Mouse (Mus musculus) neural tube, embryonic 14.5 days (tissue): ENCODE results near the gene Zbp1. TPM values are rescaled to one million over a fixed set of nuclear protein-coding genes. Genes with fewer than 3 reads are reported as not detected.

ENCODE experiments used
- ATAC-seq: fragments of 200-750 bp; cut with Nextera tagmentation; 2 replicates; pipeline ENCODE4 v1.8.0; 2017; ENCODE audit warnings: low read depth, mild to moderate bottlenecking, moderate TSS enrichment, moderate library complexity
- H3K27ac ChIP-seq: fragments of 300-500 bp; sonication (generic); 2 replicates; pipeline ENCODE4 v1.5.1; 2014; ENCODE audit warnings: low read depth, mild to moderate bottlenecking, control low read depth, low read length, moderate library complexity, mixed read lengths
- H3K27me3 ChIP-seq: fragments of 300-500 bp; sonication (generic); 2 replicates; pipeline ENCODE4 v1.6.1; 2014; ENCODE audit warnings: low read length; ENCODE audit not compliant: control insufficient read depth, insufficient read depth
- H3K36me3 ChIP-seq: fragments of 300-500 bp; sonication (generic); 2 replicates; pipeline ENCODE4 v1.6.1; 2014; ENCODE audit warnings: low read length, mixed read lengths; ENCODE audit not compliant: control insufficient read depth, insufficient read depth
- H3K4me1 ChIP-seq: fragments of 300-500 bp; sonication (generic); 2 replicates; pipeline ENCODE4 v1.6.1; 2014; ENCODE audit warnings: low read length; ENCODE audit not compliant: control insufficient read depth, insufficient read depth
- H3K4me2 ChIP-seq: fragments of 300-500 bp; sonication (generic); 2 replicates; pipeline ENCODE4 v1.6.1; 2014; ENCODE audit warnings: mild to moderate bottlenecking, low read depth, low read length, control low read depth
- H3K4me3 ChIP-seq: fragments of 300-500 bp; sonication (generic); 2 replicates; pipeline ENCODE4 v1.5.1; 2014; ENCODE audit warnings: low read depth, low read length, control low read depth, mixed read lengths
- H3K9ac ChIP-seq: fragments of 300-500 bp; sonication (generic); replicated peaks from 2 replicates; pipeline ENCODE4 v1.6.1; 2014; ENCODE audit warnings: low read depth, mild to moderate bottlenecking, control low read depth, low read length, mixed read lengths
- H3K9me3 ChIP-seq: fragments of 300-500 bp; sonication (generic); 2 replicates; pipeline ENCODE4 v1.6.1; 2016; ENCODE audit warnings: low read length; ENCODE audit not compliant: control insufficient read depth
- WGBS: fragments of 180-500 bp; shearing (Covaris S2); extraction: QIAGEN DNeasy Blood & Tissue Kit; methylation state at CpG from one replicate; pipeline ENCODE4 v1.1.7; 2014; 5-methylcytosine and 5-hydroxymethylcytosine counted together
- polyA plus RNA-seq: library from polyadenylated mRNA; unstranded; fragments of >200 nt; fragmentation: Nextera tagmentation; extraction: Ambion mirVana; gene quantifications from 2 replicates; pipeline ENCODE4 v1.2.1, GENCODE M21; 2014

The Zbp1 gene
- polyA plus RNA-seq, 1 experiment from 2014 or later = 0.12 TPM

GRCm38 (mm10) chr2:173235435-173236332, 17.0 kb upstream of the Zbp1 start:
- H3K4me2 ChIP-seq = no peak overlapping the region
- no peaks in the 10 kb centered on the region for H3K27me3 ChIP-seq
- peaks cover 28% of the 10 kb centered on the region for H3K4me1 ChIP-seq
- ATAC-seq = peak; percentile 41; the same call in 1 of the 2 replicates
- H3K27ac ChIP-seq = no peak overlapping the region; the same call in 1 of the 2 replicates
- H3K9me3 ChIP-seq = no peaks in the 10 kb centered on the region
- WGBS = 50% methylated on average over 8 of the region's 8 CpGs
- H3K9ac ChIP-seq = no peak overlapping the region
- no peaks in the 10 kb centered on the region for H3K36me3 ChIP-seq
- no peak overlapping the region for H3K4me3 ChIP-seq

DNA sequence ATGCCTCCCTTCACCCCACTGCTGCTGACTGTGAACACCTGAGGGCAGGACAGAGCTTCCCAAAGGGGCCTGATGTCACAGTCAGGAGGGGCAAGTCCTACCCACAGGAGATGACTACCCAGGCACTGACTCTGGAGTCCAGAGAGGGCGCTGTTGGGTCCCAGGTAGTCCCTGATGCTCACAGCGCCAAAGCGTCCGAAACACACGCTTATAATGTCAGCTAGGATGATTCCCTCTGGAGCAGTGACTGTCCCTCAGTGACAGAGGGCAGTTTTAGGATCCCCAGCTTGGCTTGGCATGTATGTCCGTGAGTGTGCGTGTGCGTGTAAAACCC, 14.0 kb upstream of the Zbp1 start:
- H3K27me3 ChIP-seq = no peaks in the 10 kb centered on the region
- no peak overlapping the region for H3K4me3 ChIP-seq
- H3K9ac ChIP-seq = no peak overlapping the region
- H3K4me2 ChIP-seq = no peak overlapping the region
- WGBS = 75% methylated on average over 8 of the region's 8 CpGs
- no peaks in the 10 kb centered on the region for H3K9me3 ChIP-seq
- H3K4me1 ChIP-seq = peaks cover 16% of the 10 kb centered on the region; the same call in 1 of the 2 replicates
- peaks cover 4% of the 10 kb centered on the region; the same call in 1 of the 2 replicates for H3K36me3 ChIP-seq
- ATAC-seq = no peak
- H3K27ac ChIP-seq = no peak overlapping the region

DNA sequence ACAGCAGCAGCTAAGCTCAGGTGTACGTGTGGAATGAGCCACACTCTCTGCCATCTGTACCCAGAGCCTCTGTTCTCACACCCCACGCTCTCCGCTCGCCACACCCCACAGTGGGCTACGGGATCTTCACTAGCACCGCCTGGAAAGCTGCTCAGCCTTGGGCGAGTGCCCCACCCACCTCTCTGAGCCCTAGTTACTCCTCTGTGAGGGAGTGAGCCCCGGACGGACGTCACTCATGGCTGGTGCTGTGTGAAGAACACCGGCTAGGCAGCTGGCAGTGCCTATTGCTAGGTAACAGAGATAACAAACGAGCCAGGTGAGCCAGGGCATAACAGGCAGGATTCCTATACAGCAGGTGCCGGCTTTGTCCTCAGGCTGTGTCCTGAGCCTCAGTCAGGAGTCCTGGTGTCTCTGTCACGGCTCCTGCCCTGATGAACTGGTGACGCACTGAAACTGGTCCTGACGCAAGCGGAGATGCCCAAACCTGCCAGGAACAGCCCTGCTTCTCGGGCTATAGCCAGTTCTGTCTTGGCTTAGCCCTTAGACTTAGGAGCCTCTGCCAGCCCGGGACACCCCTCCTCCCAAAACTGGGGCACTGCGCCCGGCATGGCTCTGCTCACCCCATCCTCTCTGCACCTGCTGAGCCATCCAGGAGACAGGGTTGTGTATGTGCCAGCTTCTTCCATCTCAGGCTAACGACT, 13.5 kb upstream of the Zbp1 start:
- peaks cover 6% of the 10 kb centered on the region; the same call in 1 of the 2 replicates for H3K36me3 ChIP-seq
- no peak overlapping the region for H3K4me2 ChIP-seq
- H3K9ac ChIP-seq = no peak overlapping the region
- peaks cover 16% of the 10 kb centered on the region; the same call in 1 of the 2 replicates for H3K4me1 ChIP-seq
- 81% methylated on average over 22 of the region's 22 CpGs for WGBS
- no peaks in the 10 kb centered on the region for H3K9me3 ChIP-seq
- H3K4me3 ChIP-seq = no peak overlapping the region
- H3K27ac ChIP-seq = no peak overlapping the region
- ATAC-seq = no peak
- H3K27me3 ChIP-seq = no peaks in the 10 kb centered on the region

- no peak overlapping the region for H3K4me3 ChIP-seq
- ATAC-seq = peak; percentile 79
- no peaks in the 10 kb centered on the region for H3K27me3 ChIP-seq
- no peaks in the 10 kb centered on the region for H3K9me3 ChIP-seq
- H3K36me3 ChIP-seq = peaks cover 6% of the 10 kb centered on the region; the same call in 1 of the 2 replicates
- 0 out of 2 replicates have a peak, but pooled peaks cover 2% of the 10 kb centered on the region for H3K4me1 ChIP-seq
- H3K4me2 ChIP-seq = no peak overlapping the region; the same call in 1 of the 2 replicates
- 3% methylated on average over 10 of the region's 10 CpGs for WGBS
- H3K9ac ChIP-seq = no peak overlapping the region
- peak overlapping the region; percentile 16; the same call in 1 of the 2 replicates for H3K27ac ChIP-seq
Measured at GRCm38 (mm10) chr2:173229578-173230224, 11.0 kb upstream of the Zbp1 start.

- 92% methylated on average over 8 of the region's 8 CpGs for WGBS
Measured at GRCm38 (mm10) chr2:173228567-173228966, 9.8 kb upstream of the Zbp1 start.

GRCm38 (mm10) chr2:173226792-173227191, 8.1 kb upstream of the Zbp1 start:
- H3K4me3 ChIP-seq = no peak overlapping the region
- no peak overlapping the region for H3K27ac ChIP-seq
- H3K9ac ChIP-seq = no peak overlapping the region
- no peak for ATAC-seq
- 0 out of 2 replicates have a peak, but pooled peaks cover 2% of the 10 kb centered on the region for H3K4me1 ChIP-seq
- peaks cover 6% of the 10 kb centered on the region; the same call in 1 of the 2 replicates for H3K36me3 ChIP-seq
- 92% methylated on average over 8 of the region's 8 CpGs for WGBS
- H3K4me2 ChIP-seq = no peak overlapping the region
- H3K9me3 ChIP-seq = no peaks in the 10 kb centered on the region
- H3K27me3 ChIP-seq = no peaks in the 10 kb centered on the region

More at GRCm38 (mm10) chr2:173228567-173228966, 9.8 kb upstream of the Zbp1 start:
- Histone ChIP-seq H3K9me3 (no peaks in the 10 kb centered on the region), H3K4me2 (no peak overlapping the region), H3K9ac (no peak overlapping the region), H3K36me3 (peaks cover 6% of the 10 kb centered on the region; the same call in 1 of the 2 replicates), H3K4me1 (0 out of 2 replicates have a peak, but pooled peaks cover 2% of the 10 kb centered on the region), H3K27ac (no peak overlapping the region), H3K27me3 (no peaks in the 10 kb centered on the region), H3K4me3 (no peak overlapping the region)
- ATAC-seq = no peak

- no peak overlapping the region for H3K4me2 ChIP-seq
- 0 out of 2 replicates have a peak, but pooled peaks cover 2% of the 10 kb centered on the region for H3K4me1 ChIP-seq
- peaks cover 6% of the 10 kb centered on the region; the same call in 1 of the 2 replicates for H3K36me3 ChIP-seq
- no peak for ATAC-seq
- H3K27me3 ChIP-seq = no peaks in the 10 kb centered on the region
- WGBS = 78% methylated on average over 7 of the region's 7 CpGs
- H3K9ac ChIP-seq = no peak overlapping the region
- no peak overlapping the region for H3K27ac ChIP-seq
- H3K4me3 ChIP-seq = no peak overlapping the region
- no peaks in the 10 kb centered on the region for H3K9me3 ChIP-seq
Measured at GRCm38 (mm10) chr2:173225906-173226305, 7.2 kb upstream of the Zbp1 start.

DNA sequence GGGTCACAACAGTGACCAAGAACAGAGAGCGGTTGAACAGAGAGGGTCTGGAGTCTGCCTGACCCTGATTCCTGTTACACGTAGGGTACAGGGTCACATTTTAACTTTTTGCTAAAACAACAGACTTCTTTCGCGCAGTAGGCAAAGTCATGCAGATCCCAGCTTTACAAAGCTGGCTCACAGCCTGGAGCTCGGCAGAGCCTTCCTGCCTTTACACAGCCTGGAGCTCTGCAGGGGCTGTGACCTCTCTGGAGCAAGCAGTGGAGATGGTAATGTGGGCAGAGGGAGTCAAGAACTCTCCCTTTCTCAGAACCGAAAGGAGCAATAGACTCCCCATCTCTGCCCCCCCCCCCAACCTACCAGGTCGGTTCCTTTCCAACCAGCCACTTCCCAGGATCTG, 6.1 kb upstream of the Zbp1 start:
- 62% methylated on average over 7 of the region's 7 CpGs for WGBS
- no peak for ATAC-seq
- no peaks in the 10 kb centered on the region for H3K9me3 ChIP-seq
- H3K9ac ChIP-seq = no peak overlapping the region
- H3K27me3 ChIP-seq = no peaks in the 10 kb centered on the region
- no peak overlapping the region for H3K27ac ChIP-seq
- no peak overlapping the region for H3K4me2 ChIP-seq
- peaks cover 6% of the 10 kb centered on the region; the same call in 1 of the 2 replicates for H3K36me3 ChIP-seq
- no peak overlapping the region for H3K4me3 ChIP-seq
- H3K4me1 ChIP-seq = 0 out of 2 replicates have a peak, but pooled peaks cover 2% of the 10 kb centered on the region
